Mouse (Mus musculus) liver, embryonic 14.5 days (tissue): ENCODE results near the gene Clec4a3.

Experiments
- CTCF ChIP-seq: IDR thresholded peaks from 2 replicates; pipeline ENCODE4 v1.5.1; 2016; ENCODE audit warnings: antibody characterized with exemption, low read depth, control low read depth
- EP300 ChIP-seq: IDR thresholded peaks from 2 replicates; pipeline ENCODE4 v1.6.1; 2016; ENCODE audit warnings: antibody characterized with exemption, low read depth

DNA sequence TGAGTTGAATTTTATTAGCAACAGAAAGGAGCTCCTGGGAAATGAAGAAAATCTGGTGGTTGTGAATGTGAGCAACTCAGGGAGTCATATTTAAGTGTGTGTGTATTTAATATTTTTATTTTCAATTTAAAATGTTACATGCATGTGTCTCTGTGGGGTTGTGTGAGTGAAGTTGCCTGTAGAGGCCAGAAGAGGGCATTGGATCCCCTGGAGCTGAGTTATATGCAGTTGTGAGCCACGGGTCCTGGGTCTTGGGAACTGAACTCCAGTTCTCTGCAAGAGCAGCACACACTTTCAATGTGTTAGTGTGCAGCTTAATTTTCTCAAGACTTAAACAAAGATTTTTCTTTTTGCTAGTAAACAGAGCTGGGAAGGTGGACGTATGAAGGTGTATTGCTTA is 12.2 kb downstream of the Clec4a3 start:
- no peak for TF ChIP-seq EP300
- TF ChIP-seq CTCF, result no peak
